Mouse (Mus musculus) lung, postnatal 0 days (tissue): ENCODE results near the gene Gm9936. TPM values are rescaled to one million over a fixed set of nuclear protein-coding genes. Genes with fewer than 3 reads are reported as not detected.
"Not testable (repeated sequence)": the region's sequence is repeated elsewhere in the genome, so short reads cannot be mapped to it uniquely, and the experiment has no call there.

ENCODE experiments used
- ATAC-seq: fragments of 200-750 bp; cut with Nextera tagmentation; 2 replicates; pipeline ENCODE4 v1.8.0; 2017; ENCODE audit warnings: moderate library complexity
- DNase-seq: peaks from one replicate; pipeline ENCODE4 v3.0.0-alpha.2; 2016; ENCODE audit warnings: low spot score
- H3K27ac ChIP-seq: fragments of 300-500 bp; sonication (generic); 2 replicates; pipeline ENCODE4 v1.5.1; 2014; ENCODE audit warnings: antibody characterized with exemption, mild to moderate bottlenecking, low read length, mixed read lengths
- H3K27me3 ChIP-seq: fragments of 300-500 bp; sonication (generic); replicated peaks from 2 replicates; pipeline ENCODE4 v1.6.1; 2014; ENCODE audit warnings: low read length, mixed read lengths; ENCODE audit not compliant: insufficient read depth
- H3K36me3 ChIP-seq: fragments of 300-500 bp; sonication (generic); 2 replicates; pipeline ENCODE4 v1.6.1; 2014; ENCODE audit warnings: low read length, mixed read lengths; ENCODE audit not compliant: insufficient read depth
- H3K4me1 ChIP-seq: fragments of 300-500 bp; sonication (generic); 2 replicates; pipeline ENCODE4 v1.6.1; 2014; ENCODE audit warnings: antibody characterized with exemption, low read depth, low read length, mixed read lengths; ENCODE audit not compliant: insufficient read depth
- H3K4me2 ChIP-seq: fragments of 300-500 bp; sonication (generic); replicated peaks from 2 replicates; pipeline ENCODE4 v1.6.1; 2014; ENCODE audit warnings: low read depth, mild to moderate bottlenecking, low read length, moderate library complexity, mixed read lengths
- H3K4me3 ChIP-seq: fragments of 300-500 bp; sonication (generic); 2 replicates; pipeline ENCODE4 v1.5.1; 2014; ENCODE audit warnings: low read depth, low read length
- H3K9ac ChIP-seq: fragments of 300-500 bp; sonication (generic); replicated peaks from 2 replicates; pipeline ENCODE4 v1.6.1; 2014; ENCODE audit warnings: low read depth, mild to moderate bottlenecking
- H3K9me3 ChIP-seq: fragments of 300-500 bp; sonication (generic); 2 replicates; pipeline ENCODE4 v1.6.1; 2016; ENCODE audit warnings: low read length, mixed read lengths
- CTCF ChIP-seq: IDR thresholded peaks from 2 replicates; pipeline ENCODE4 v1.5.1; 2016; ENCODE audit warnings: antibody characterized with exemption, mild to moderate bottlenecking
- EP300 ChIP-seq: IDR thresholded peaks from 2 replicates; pipeline ENCODE4 v1.6.1; 2016; ENCODE audit warnings: antibody characterized with exemption, mild to moderate bottlenecking, control low read depth
- WGBS: fragments of 180-500 bp; shearing (Covaris S2); extraction: QIAGEN DNeasy Blood & Tissue Kit; methylation state at CpG from one replicate; pipeline ENCODE4 v1.1.7; 2014; 5-methylcytosine and 5-hydroxymethylcytosine counted together
- polyA plus RNA-seq: library from polyadenylated mRNA; unstranded; fragments of >200 nt; fragmentation: Nextera tagmentation; extraction: Ambion mirVana; gene quantifications from 2 replicates; pipeline ENCODE4 v1.2.1, GENCODE M21; 2015

Gene Gm9936
- polyA plus RNA-seq, 1 experiment from 2014 or later, result not detected

GRCm38 (mm10) chr5:114888995-114889394 lies 30.5 kb upstream of the Gm9936 start:
- H3K27ac ChIP-seq, result no peak overlapping the region
- no peak for ATAC-seq
- TF ChIP-seq EP300 (no peak), CTCF (no peak)

DNA sequence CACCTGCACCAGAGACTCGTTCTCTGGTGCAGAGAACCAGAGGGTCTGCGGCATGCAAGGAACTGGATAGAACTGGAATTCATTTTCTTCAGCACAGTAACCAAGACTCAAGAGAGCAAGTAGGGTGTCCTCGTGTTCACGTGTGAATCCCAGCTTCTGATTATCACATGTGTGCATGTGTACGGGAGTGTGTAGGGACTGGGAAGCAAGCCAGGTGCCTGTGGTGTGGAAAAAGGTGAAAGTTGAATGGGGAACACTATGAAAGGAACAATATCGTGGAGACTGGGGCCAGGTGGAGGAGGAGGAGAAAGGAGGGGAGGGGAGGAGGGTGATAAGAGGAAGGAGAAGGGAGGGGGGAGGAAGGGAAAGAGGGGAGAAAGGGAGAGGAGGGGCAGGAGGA lies 28.3 kb upstream of the Gm9936 start:
- Histone ChIP-seq H3K9ac (no peak overlapping the region), H3K9me3 (no peaks in the 10 kb centered on the region), H3K4me3 (no peak overlapping the region), H3K36me3 (no peaks in the 10 kb centered on the region), H3K27me3 (no peaks in the 10 kb centered on the region), H3K27ac (no peak overlapping the region), H3K4me1 (no peaks in the 10 kb centered on the region), H3K4me2 (no peak overlapping the region)
- ATAC-seq (no peak), DNase-seq (no peak)
- 71% methylated on average over 6 of the region's 6 CpGs for WGBS
- TF ChIP-seq CTCF (no peak), EP300 (no peak)

More at GRCm38 (mm10) chr5:114888995-114889394, 30.5 kb upstream of the Gm9936 start:
- Histone ChIP-seq H3K27me3 (no peaks in the 10 kb centered on the region), H3K4me3 (no peak overlapping the region), H3K9me3 (no peaks in the 10 kb centered on the region), H3K4me1 (no peaks in the 10 kb centered on the region), H3K36me3 (no peaks in the 10 kb centered on the region), H3K4me2 (no peak overlapping the region), H3K9ac (no peak overlapping the region)
- WGBS, result 85% methylated on average over 2 of the region's 2 CpGs
- DNase-seq, result no peak

GRCm38 (mm10) chr5:114883022-114883421 lies 24.5 kb upstream of the Gm9936 start:
- Histone ChIP-seq H3K36me3 (no peaks in the 10 kb centered on the region), H3K4me2 (no peak overlapping the region), H3K9ac (no peak overlapping the region), H3K9me3 (no peaks in the 10 kb centered on the region), H3K27me3 (no peaks in the 10 kb centered on the region), H3K4me1 (no peaks in the 10 kb centered on the region), H3K27ac (no peak overlapping the region), H3K4me3 (no peak overlapping the region)
- TF ChIP-seq EP300, result no peak
- no peak for TF ChIP-seq CTCF
- ATAC-seq (no peak), DNase-seq (no peak)
- WGBS, result 72% methylated on average over 11 of the region's 11 CpGs

- H3K4me1 ChIP-seq, ATAC-seq, H3K4me2 ChIP-seq, H3K36me3 ChIP-seq, H3K27me3 ChIP-seq, H3K9me3 ChIP-seq, H3K27ac ChIP-seq, H3K4me3 ChIP-seq, H3K9ac ChIP-seq, DNase-seq: not testable (repeated sequence)
- 73% methylated on average over 6 of the region's 7 CpGs for WGBS
These were observed 23.8 kb upstream of the Gm9936 start for GRCm38 (mm10) chr5:114882319-114882718.

DNA sequence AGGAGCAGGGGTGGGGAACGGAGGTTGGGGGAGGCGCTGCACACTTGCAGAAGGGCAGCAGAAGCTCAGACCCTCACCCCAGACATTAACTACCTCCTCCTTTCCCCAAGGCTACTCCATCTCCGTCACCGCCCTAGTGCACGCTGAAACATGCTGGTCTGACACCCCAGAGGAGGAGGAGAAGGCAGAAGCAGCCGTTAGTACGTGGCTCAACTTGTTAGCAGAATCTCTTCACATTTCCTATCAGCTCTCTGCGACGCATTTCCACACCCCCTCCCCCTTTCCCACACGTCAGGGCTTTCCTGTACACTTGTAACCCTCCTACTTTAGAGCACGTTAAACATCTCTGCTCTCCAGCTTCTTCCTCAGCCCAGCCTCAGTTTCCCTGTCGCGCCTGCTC lies 20.9 kb upstream of the Gm9936 start:
- Histone ChIP-seq H3K36me3 (no peaks in the 10 kb centered on the region), H3K9me3 (no peaks in the 10 kb centered on the region), H3K4me3 (no peak overlapping the region), H3K27me3 (0 out of 2 replicates have a peak, but pooled peaks cover 4% of the 10 kb centered on the region), H3K4me2 (no peak overlapping the region), H3K9ac (no peak overlapping the region), H3K27ac (no peak overlapping the region), H3K4me1 (no peaks in the 10 kb centered on the region)
- WGBS, result 33% methylated on average over 13 of the region's 13 CpGs
- ATAC-seq (no peak), DNase-seq (no peak)
- TF ChIP-seq EP300 (no peak), CTCF (no peak)

DNA sequence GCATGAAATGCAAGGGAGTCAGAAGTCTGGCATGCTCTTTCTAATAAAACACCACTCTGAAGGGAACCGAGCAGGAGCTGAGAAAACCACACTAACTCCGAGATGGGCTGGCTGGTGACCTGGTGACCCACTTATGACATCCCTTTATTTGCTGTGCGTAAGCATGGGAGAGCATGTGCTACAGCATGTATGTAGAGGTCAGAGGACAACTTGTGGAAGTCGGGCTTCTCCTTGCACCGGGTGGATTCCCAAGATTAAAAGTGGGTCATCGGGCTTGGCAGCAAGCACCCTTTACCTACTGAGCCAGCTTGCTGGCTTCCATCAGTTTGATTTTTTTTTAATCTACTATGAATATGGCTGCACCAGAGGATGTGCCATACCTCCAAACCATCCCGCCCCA lies 19.0 kb upstream of the Gm9936 start:
- Histone ChIP-seq H3K27me3 (0 out of 2 replicates have a peak, but pooled peaks cover 4% of the 10 kb centered on the region), H3K4me2 (no peak overlapping the region), H3K4me3 (no peak overlapping the region), H3K36me3 (no peaks in the 10 kb centered on the region), H3K27ac (no peak overlapping the region), H3K9me3 (no peaks in the 10 kb centered on the region), H3K9ac (no peak overlapping the region), H3K4me1 (no peaks in the 10 kb centered on the region)
- TF ChIP-seq EP300 (no peak), CTCF (no peak)
- WGBS, result 59% methylated on average over 7 of the region's 7 CpGs
- DNase-seq (no peak), ATAC-seq (no peak)

- no peak for TF ChIP-seq CTCF
- TF ChIP-seq EP300, result no peak
- H3K4me2 ChIP-seq, result no peak overlapping the region
- H3K4me3 ChIP-seq, result no peak overlapping the region
- no peak overlapping the region for H3K27ac ChIP-seq
- no peak overlapping the region for H3K9ac ChIP-seq
- 0 out of 2 replicates have a peak, but pooled peaks cover 4% of the 10 kb centered on the region for H3K27me3 ChIP-seq
- no peaks in the 10 kb centered on the region for H3K4me1 ChIP-seq
- ATAC-seq (no peak), DNase-seq (no peak)
- 28% methylated on average over 6 of the region's 6 CpGs for WGBS
- no peaks in the 10 kb centered on the region for H3K36me3 ChIP-seq
- H3K9me3 ChIP-seq, result no peaks in the 10 kb centered on the region
These were observed 17.8 kb upstream of the Gm9936 start for GRCm38 (mm10) chr5:114876331-114876730.
